Mouse (Mus musculus): ENCODE measurements around the gene Osbpl9.

The Osbpl9 gene

DNA sequence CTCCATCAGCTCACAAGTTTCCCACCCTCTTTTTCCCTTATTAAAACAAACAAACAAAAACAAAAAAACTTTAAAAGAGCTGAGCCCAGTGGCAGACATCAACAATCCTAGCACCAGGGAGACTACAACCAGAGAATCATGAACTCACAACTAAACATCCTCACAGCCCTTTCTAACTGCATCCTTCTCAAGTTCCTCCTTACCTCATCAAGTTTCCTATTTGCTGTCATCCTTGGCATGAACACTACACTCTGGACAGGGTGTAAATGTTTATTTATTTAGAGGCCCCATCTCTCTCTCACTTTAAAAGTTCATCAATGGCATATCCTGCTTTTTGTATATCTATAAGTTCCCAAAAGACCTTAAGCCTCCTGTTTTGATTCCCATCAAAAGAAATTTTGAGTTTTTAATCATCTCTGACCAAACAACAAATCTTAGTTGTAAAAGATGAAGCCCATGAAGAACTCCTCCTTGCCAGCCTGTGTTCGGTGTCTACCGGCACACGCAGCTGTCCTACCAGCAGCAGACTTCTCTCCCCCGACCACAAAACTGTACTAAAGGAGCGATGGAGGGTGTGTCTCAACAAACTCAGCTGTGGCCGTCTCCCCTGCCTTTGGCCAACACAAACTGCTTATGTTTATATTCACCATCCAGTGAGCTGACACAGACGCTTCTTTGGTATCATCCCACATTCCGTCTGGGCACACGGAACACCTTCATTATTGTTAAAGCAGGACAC lies 98.8 kb downstream of the Osbpl9 start:
- DNase-seq: peak; percentile 37

- DNase-seq: no peak
These were observed 99.5 kb downstream of the Osbpl9 start for GRCm38 (mm10) chr4:109102574-109102973.

DNA sequence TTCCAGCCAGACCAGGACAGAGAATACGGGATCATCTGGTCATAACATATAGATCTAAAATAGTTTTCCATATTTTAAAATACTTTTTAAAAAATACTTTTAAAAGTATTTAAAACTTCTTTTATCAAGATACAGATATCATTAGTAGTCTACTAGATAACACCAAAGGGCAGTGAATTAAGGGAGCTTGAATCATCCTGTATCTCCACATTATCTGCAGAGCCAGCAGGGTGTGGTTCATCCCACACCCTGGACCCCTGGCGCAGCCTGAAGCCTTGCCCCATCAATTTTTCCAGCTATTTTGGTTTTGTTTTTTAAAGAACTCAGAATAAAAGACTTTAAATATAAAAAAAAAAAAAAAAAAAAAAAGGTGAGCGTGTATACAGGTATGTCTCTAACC lies 103.2 kb downstream of the Osbpl9 start:
- DNase-seq: no peak

DNA sequence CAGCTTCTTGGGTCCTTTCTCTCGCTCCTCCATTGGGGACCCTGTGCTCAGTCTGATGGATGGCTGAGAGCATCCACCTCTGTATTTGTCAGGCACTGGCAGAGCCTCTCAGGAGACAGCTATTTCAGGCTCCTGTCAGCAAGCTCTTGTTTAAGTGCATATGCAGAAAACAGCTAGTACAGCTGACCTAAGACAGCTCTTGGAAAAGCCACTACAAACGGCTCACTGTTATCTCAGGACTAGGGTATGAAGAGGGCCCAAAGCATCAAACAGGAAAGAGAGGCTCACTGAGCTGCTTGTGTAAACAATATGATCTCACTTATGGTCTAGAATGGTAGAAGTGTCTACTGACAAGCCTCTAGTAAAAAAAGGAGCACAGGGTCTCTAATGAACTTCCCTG lies 107.8 kb downstream of the Osbpl9 start:
- DNase-seq: no peak

GRCm38 (mm10) chr4:109092344-109092743 lies 109.7 kb downstream of the Osbpl9 start:
- no peak for DNase-seq

DNA sequence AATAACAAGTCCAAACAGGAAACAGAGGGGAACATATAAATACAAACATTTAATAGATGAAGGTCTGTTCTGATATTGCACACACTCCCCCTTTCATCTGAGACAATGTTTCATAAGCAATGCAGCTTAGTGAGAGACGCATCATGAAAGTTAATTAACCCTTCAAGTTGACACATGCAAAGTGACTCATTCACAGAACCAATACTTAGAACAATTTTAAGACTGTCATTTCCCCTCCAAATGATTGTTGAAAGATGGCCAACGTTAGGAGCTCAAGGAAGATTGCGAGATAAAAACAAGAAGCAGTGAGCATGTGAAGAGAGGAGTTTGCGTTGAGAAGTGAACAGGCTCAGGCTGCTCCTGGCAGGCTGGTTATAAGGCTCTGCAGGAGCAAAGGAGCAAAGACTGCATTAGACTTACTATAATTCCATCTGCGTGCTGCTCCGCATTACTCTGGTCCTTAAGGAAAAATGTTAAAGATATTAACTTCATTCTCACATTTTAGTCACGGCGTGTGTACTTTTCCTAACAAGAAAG lies 110.8 kb downstream of the Osbpl9 start:
- DNase-seq: no peak

GRCm38 (mm10) chr4:109089999-109090398 lies 112.1 kb downstream of the Osbpl9 start:
- DNase-seq: peak; percentile 24

- no peak for DNase-seq
These were observed 112.9 kb downstream of the Osbpl9 start for GRCm38 (mm10) chr4:109089171-109089570.

- peak; percentile 38 for DNase-seq
These were observed 122.0 kb downstream of the Osbpl9 start for GRCm38 (mm10) chr4:109080118-109080517.

GRCm38 (mm10) chr4:109079676-109080075 lies 122.4 kb downstream of the Osbpl9 start:
- peak; percentile 72 for DNase-seq

GRCm38 (mm10) chr4:109078941-109079340 lies 123.1 kb downstream of the Osbpl9 start:
- no peak for DNase-seq

DNA sequence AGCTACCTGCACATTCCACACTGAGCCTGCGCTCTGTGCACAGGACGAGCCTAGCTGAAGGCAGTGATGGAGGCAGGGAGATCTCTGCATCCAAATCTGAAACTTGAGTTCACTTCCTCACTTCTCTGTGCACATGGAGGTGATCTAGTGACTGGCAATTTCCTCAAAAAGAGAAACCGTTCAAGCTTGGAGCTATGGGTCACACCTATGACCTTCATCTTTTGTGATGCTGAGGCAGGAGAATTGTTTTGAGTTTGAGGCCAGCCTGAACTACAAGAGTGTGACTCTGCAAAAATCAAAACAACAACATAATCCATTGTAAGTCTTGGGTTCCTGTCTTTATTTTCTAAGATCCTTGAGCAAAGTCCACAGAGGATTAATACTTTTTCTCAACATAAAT lies 128.8 kb downstream of the Osbpl9 start:
- DNase-seq: no peak

GRCm38 (mm10) chr4:109072891-109073290 lies 129.2 kb downstream of the Osbpl9 start:
- no peak for DNase-seq

GRCm38 (mm10) chr4:109065714-109066113 lies 136.4 kb downstream of the Osbpl9 start:
- no peak for DNase-seq

GRCm38 (mm10) chr4:109064941-109065340 lies 137.1 kb downstream of the Osbpl9 start:
- DNase-seq: no peak

DNA sequence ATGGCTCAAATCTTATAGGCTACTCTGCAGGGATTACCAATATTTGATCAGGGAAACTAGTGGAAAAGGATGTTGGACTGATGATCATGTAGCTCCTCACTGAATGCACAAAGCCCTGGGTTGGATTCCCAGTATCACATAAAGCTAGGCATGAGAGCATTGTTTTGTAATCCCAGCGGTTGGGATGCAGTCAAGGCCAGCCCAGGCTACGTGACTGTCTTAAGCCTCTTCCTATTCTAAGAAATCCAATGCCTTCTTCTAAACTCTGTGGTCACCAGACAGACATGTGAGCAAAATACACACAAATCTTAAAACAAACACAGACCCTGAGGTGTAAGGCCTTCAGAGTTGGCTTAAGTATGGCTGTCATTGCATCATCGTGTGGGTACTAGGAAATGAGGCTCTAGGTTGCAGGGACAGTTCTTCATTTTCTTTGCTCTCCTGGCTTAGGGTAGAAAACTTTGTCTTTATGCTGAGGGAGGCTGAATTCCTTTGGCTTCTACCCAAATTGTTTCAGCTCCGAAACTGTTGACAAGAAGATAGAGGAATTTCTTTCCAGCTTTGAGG lies 142.7 kb downstream of the Osbpl9 start:
- DNase-seq: peak; percentile 16

DNA sequence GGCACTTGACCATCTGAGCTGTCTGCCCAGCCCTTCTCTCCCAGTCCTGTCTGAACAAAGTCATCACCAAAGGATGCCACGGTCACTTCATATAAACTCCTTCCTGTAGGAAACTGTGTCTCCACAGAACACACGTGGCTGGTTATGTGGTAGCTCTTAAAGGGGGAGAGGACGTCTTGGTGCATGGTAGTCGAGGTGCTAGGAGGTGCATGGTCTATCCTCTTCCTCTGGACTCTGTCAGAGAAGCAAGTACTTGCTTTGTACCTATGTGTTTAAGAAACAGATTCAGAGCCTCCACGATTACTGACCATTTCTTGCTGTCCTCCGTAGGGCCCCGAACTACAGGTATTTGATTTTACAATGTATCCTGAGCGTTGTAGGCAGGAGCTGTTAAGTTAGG lies 144.4 kb downstream of the Osbpl9 start:
- no peak for DNase-seq

- no peak for DNase-seq
These were observed 145.7 kb downstream of the Osbpl9 start for GRCm38 (mm10) chr4:109056351-109056750.

DNA sequence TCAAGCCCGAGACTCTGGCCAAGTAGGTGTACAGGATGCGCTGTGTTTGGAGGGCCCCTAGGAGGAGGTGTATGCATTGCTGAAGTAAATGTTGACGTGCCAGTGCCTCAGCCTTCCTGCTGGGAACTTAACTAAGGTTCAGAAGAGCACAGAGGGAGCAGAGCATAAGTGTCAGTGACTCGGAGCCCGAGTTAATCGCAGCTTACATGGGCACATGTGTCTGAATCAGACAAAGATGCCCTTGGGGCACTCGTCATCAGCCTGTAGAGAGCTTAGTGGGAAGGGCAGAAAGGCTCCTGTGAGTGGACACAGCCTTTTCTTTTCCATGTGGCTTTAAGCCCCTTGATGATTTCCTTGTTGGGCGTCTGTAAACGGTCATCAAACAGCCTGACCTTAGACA lies 148.1 kb downstream of the Osbpl9 start:
- no peak for DNase-seq

- no peak for DNase-seq
These were observed 149.8 kb downstream of the Osbpl9 start for GRCm38 (mm10) chr4:109052282-109052681.

DNA sequence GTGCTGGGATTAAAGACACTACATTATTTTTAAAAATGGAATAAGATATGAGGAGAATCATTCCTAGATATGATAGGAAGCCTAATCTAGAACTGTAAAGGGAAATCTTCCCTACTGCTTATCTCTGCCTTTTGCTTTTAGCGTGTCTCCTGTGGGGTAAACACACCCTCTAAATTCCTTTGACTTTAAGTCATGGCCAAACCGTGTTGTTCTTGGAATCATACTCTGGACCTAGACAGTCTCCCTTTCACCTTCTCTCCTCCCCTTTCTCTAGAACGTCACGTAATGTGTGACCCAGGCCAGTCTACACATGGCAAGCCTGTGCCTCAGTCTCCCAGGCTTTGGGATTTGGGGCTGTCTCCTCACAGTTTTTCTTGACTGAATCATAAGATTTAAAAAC lies 153.8 kb downstream of the Osbpl9 start:
- no peak for DNase-seq

DNA sequence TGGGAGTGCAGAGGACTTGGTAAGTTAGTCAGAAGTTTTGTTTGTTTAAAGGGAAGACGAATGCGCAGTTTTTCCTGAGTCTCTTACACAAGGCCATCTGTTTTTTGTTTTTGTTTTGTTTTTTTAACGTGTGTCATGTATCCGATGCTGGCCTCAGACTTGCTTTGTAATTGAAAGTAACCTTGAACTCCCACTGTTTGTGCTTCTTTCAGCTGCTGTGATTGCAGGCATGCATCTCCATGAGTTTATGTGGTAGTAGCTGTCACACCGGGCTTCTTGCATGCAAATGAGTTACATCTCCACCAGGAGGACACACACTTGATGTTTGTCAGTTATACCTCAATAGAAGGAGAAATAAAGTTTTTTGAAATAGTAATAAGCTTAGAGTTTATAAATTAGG lies 158.3 kb downstream of the Osbpl9 start:
- no peak for DNase-seq

DNA sequence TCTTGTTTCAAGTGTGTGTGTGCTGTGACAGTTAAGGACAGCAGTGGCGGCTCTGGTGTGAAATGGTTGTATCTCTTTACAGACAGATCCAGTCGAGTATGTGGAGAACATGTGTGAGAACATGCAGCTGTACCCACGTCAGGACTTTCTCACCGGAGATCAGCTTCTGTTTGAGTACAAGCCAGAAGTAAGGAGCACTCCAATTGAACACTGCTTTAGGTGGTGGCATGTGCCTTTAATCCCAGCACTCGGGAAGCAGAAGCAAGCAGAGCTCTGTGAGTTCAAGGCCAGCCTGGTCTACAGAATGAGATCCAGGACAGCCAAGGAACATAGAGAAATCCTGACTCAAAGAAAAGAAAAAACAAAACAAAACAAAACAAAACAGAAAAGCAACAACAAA lies 158.8 kb downstream of the Osbpl9 start:
- no peak for DNase-seq

DNA sequence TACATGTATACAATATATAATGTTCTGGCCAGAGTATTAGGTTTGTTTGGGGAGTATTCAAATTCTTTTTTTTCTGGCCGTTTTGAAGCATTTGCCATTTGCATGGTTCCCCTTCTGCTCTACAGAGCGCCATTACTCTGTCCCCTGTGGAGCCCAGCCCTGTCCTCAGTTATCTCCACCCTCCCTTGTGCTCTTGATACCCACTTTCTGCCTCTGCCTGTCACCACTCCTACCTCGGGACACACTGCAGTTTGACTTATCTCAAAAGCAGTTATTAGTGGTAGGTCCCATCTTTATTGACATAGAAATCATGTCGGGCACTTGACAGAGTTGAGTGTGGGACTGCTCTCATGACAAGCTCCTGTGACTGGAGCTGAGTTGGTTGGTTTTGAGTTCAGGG lies 159.3 kb downstream of the Osbpl9 start:
- DNase-seq: no peak

DNA sequence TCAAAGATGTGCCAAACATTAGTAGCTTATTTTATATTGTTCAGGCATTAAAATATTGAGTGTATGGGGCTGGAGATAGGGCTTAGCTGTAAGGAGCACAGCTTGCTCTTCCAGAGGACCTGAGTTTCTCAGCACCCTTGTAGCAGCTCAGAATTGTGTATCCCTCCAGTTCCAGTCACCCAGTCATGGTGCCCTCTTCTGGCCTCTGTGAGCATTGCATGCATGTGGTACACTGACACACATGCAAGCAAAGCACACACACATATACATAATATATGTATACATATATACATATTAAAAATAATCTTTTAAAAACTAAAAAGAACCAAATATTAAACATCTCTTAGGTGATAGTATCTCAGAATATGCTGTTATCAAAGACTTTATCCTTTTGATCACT lies 165.7 kb downstream of the Osbpl9 start:
- peak; percentile 79 for DNase-seq

All from lung, postnatal 36 days (tissue).